Mouse (Mus musculus) liver, embryonic 16.5 days (tissue): ENCODE data around the gene Naga. TPM values are rescaled to one million over a fixed set of nuclear protein-coding genes. Genes with fewer than 3 reads are reported as not detected.
A peak's percentile ranks its signal among the peaks of the same experiment; 100 is the strongest.

ENCODE experiments used
- ATAC-seq: fragments of 200-750 bp; cut with Nextera tagmentation; 2 replicates; pipeline ENCODE4 v1.8.0; 2017; ENCODE audit warnings: low read depth, mild to moderate bottlenecking, moderate number of reproducible peaks, moderate library complexity
- H3K27ac ChIP-seq: fragments of 300-500 bp; sonication (generic); 2 replicates; pipeline ENCODE4 v1.5.1; 2014; ENCODE audit warnings: mild to moderate bottlenecking, low read length
- H3K27me3 ChIP-seq: fragments of 300-500 bp; sonication (generic); 2 replicates; pipeline ENCODE4 v1.6.1; 2014; ENCODE audit warnings: low read depth, low read length, mixed read lengths; ENCODE audit not compliant: control insufficient read depth, insufficient read depth
- H3K36me3 ChIP-seq: fragments of 300-500 bp; sonication (generic); 2 replicates; pipeline ENCODE4 v1.6.1; 2014; ENCODE audit warnings: mild to moderate bottlenecking; ENCODE audit not compliant: control insufficient read depth, insufficient read depth
- H3K4me1 ChIP-seq: fragments of 300-500 bp; sonication (generic); 2 replicates; pipeline ENCODE4 v1.6.1; 2014; ENCODE audit warnings: low read depth, low read length, mixed read lengths; ENCODE audit not compliant: control insufficient read depth
- H3K4me2 ChIP-seq: fragments of 300-500 bp; sonication (generic); 2 replicates; pipeline ENCODE4 v1.6.1; 2014; ENCODE audit warnings: low read depth, low read length, mixed read lengths
- H3K4me3 ChIP-seq: fragments of 300-500 bp; sonication (generic); 2 replicates; pipeline ENCODE4 v1.5.1; 2014; ENCODE audit warnings: low read depth, mild to moderate bottlenecking, low read length
- H3K9ac ChIP-seq: fragments of 300-500 bp; sonication (generic); 2 replicates; pipeline ENCODE4 v1.6.1; 2014; ENCODE audit warnings: low read depth, low read length
- H3K9me3 ChIP-seq: fragments of 300-500 bp; sonication (generic); replicated peaks from 2 replicates; pipeline ENCODE4 v1.6.1; 2016; ENCODE audit warnings: low read length; ENCODE audit not compliant: control insufficient read depth
- WGBS: fragments of 180-500 bp; shearing (Covaris S2); extraction: QIAGEN DNeasy Blood & Tissue Kit; methylation state at CpG from one replicate; pipeline ENCODE4 v1.1.7; 2014; ENCODE audit not compliant: insufficient replicate concordance; 5-methylcytosine and 5-hydroxymethylcytosine counted together
- polyA plus RNA-seq: library from polyadenylated mRNA; unstranded; fragments of >200 nt; fragmentation: Nextera tagmentation; extraction: Ambion mirVana; gene quantifications from 2 replicates; pipeline ENCODE4 v1.2.1, GENCODE M21; 2015

Gene Naga
- polyA plus RNA-seq, 1 experiment from 2014 or later, result 51.1 TPM

- no peak overlapping the region for H3K27ac ChIP-seq
- 59% methylated on average over 4 of the region's 4 CpGs for WGBS
- H3K4me1 ChIP-seq, result peaks cover 9% of the 10 kb centered on the region
- no peak overlapping the region for H3K4me2 ChIP-seq
- no peaks in the 10 kb centered on the region for H3K27me3 ChIP-seq
- H3K4me3 ChIP-seq, result no peak overlapping the region
- no peaks in the 10 kb centered on the region for H3K36me3 ChIP-seq
- no peak overlapping the region for H3K9ac ChIP-seq
- no peak for ATAC-seq
- no peaks in the 10 kb centered on the region for H3K9me3 ChIP-seq
Measured at GRCm38 (mm10) chr15:82362234-82362633, 23.5 kb upstream of the Naga start.

- 61% methylated on average over 11 of the region's 11 CpGs for WGBS
- peak; percentile 91 for ATAC-seq
- H3K9me3 ChIP-seq, result no peaks in the 10 kb centered on the region
- H3K9ac ChIP-seq, result no peak overlapping the region
- no peak overlapping the region for H3K4me3 ChIP-seq
- H3K4me2 ChIP-seq, result no peak overlapping the region
- no peaks in the 10 kb centered on the region for H3K27me3 ChIP-seq
- H3K36me3 ChIP-seq, result no peaks in the 10 kb centered on the region
- peak overlapping the region; percentile 68; the same call in 1 of the 2 replicates for H3K27ac ChIP-seq
- H3K4me1 ChIP-seq, result peaks cover 9% of the 10 kb centered on the region
Measured at GRCm38 (mm10) chr15:82361459-82362018, 22.8 kb upstream of the Naga start.

- peaks cover 20% of the 10 kb centered on the region for H3K4me1 ChIP-seq
- H3K4me2 ChIP-seq, result no peak overlapping the region
- 61% methylated on average over 22 of the region's 22 CpGs for whole genome bisulfite sequencing
- H3K27ac ChIP-seq, result peak overlapping the region; percentile 18; the same call in 1 of the 2 replicates
- no peak for ATAC-seq
- H3K27me3 ChIP-seq, result no peaks in the 10 kb centered on the region
- no peaks in the 10 kb centered on the region for H3K9me3 ChIP-seq
- no peaks in the 10 kb centered on the region for H3K36me3 ChIP-seq
- H3K9ac ChIP-seq, result no peak overlapping the region; the same call in 1 of the 2 replicates
- no peak overlapping the region for H3K4me3 ChIP-seq
Measured at GRCm38 (mm10) chr15:82358431-82359260, 19.9 kb upstream of the Naga start.

- peaks cover 47% of the 10 kb centered on the region for H3K4me1 ChIP-seq
- H3K27ac ChIP-seq, result peak within 1 kb of the TSS; percentile 97
- H3K4me2 ChIP-seq, result peak within 1 kb of the TSS; percentile 97
- H3K9ac ChIP-seq, result peak within 1 kb of the TSS; percentile 90
- H3K27me3 ChIP-seq, result no peaks in the 10 kb centered on the region
- H3K4me3 ChIP-seq, result peak within 1 kb of the TSS; percentile 85
- peaks cover 16% of the 10 kb centered on the region for H3K36me3 ChIP-seq
- no peaks in the 10 kb centered on the region for H3K9me3 ChIP-seq
- ATAC-seq, result peak; percentile 99
- whole genome bisulfite sequencing, result 2% methylated on average over 50 of the region's 57 CpGs
Measured at GRCm38 (mm10) chr15:82354126-82354945, 15.6 kb upstream of the Naga start, which contains the start of gene Ndufa6. TSS of gene Ndufa6 (minus strand) at chr15:82354322.

- Histone ChIP-seq H3K27ac (peak overlapping the region; percentile 83), H3K36me3 (peaks cover 22% of the 10 kb centered on the region), H3K9me3 (no peaks in the 10 kb centered on the region), H3K9ac (peak overlapping the region; percentile 90), H3K4me2 (peak overlapping the region; percentile 94), H3K4me3 (peak overlapping the region; percentile 85), H3K4me1 (peaks cover 52% of the 10 kb centered on the region), H3K27me3 (no peaks in the 10 kb centered on the region)
- peak; percentile 10 for ATAC-seq
- under 1% methylated on average over 23 of the region's 23 CpGs for WGBS
Measured at GRCm38 (mm10) chr15:82353745-82354113, 15.0 kb upstream of the Naga start.

- Histone ChIP-seq H3K4me3 (peak overlapping the region; percentile 85), H3K4me1 (peaks cover 57% of the 10 kb centered on the region), H3K27me3 (no peaks in the 10 kb centered on the region), H3K4me2 (peak overlapping the region; percentile 94), H3K9me3 (no peaks in the 10 kb centered on the region), H3K36me3 (peaks cover 27% of the 10 kb centered on the region), H3K9ac (peak overlapping the region; percentile 90), H3K27ac (peak overlapping the region; percentile 83)
- no peak for ATAC-seq
- 14% methylated on average over 14 of the region's 14 CpGs for WGBS
Measured at GRCm38 (mm10) chr15:82353078-82353744, 14.5 kb upstream of the Naga start.

- H3K4me3 ChIP-seq, result peak overlapping the region; percentile 11
- 28% methylated on average over 3 of the region's 3 CpGs for WGBS
- ATAC-seq, result no peak
Measured at GRCm38 (mm10) chr15:82351480-82351879, 12.8 kb upstream of the Naga start.

GRCm38 (mm10) chr15:82350349-82350748, 11.6 kb upstream of the Naga start:
- H3K4me3 ChIP-seq, result no peak overlapping the region
- H3K9ac ChIP-seq, result no peak overlapping the region
- H3K36me3 ChIP-seq, result peaks cover 32% of the 10 kb centered on the region
- WGBS, result 68% methylated on average over 4 of the region's 4 CpGs
- ATAC-seq, result no peak
- no peaks in the 10 kb centered on the region for H3K9me3 ChIP-seq
- H3K4me1 ChIP-seq, result peaks cover 73% of the 10 kb centered on the region
- peak overlapping the region; percentile 13 for H3K27ac ChIP-seq
- no peaks in the 10 kb centered on the region for H3K27me3 ChIP-seq
- H3K4me2 ChIP-seq, result no peak overlapping the region

More at GRCm38 (mm10) chr15:82351480-82351879, 12.8 kb upstream of the Naga start:
- peak overlapping the region; percentile 13 for H3K27ac ChIP-seq
- peak overlapping the region; percentile 94 for H3K4me2 ChIP-seq
- peaks cover 31% of the 10 kb centered on the region for H3K36me3 ChIP-seq
- no peaks in the 10 kb centered on the region for H3K27me3 ChIP-seq
- no peaks in the 10 kb centered on the region for H3K9me3 ChIP-seq
- H3K9ac ChIP-seq, result peak overlapping the region; percentile 32
- H3K4me1 ChIP-seq, result peaks cover 74% of the 10 kb centered on the region
